Comparison of ENCODE assay signal across 8 mouse cellular contexts in the genomic region with DNA sequence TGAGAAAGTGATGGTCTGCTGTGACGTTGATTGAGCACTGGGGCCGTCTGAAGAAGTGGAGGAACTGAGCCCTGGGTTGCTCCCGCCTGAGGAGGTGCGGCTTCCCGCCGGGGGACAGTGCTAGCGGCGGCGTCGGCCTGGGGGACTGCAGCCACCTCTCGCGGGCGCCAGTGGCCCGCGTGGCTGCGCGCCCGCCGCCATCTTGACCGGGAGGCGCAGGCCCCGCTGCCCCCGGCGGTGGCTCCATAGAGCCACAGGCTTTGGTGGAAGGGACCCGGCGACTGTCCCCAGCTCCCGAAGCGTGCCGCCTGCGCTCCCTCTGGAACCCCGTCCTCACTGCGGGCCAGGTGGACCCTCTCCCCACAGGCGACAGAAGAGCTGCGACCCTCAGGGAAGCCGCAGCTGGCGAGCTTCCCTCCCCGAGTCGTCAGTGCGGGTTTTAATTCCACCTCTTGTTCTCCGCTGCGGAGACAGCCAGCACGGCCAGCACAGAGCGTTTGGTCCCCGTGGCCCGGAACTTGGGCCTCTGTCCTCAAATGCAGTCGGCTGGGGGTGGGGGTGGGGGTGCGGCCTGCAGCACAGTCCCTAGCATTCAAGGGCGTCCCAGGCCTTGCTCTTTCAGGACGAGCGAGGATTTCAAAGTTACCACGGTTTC. TPM values are rescaled to one million over a fixed set of nuclear protein-coding genes. Genes with fewer than 3 reads are reported as not detected.
DNase-seq lines count a peak whose midpoint lies in the region; ATAC-seq and TF ChIP-seq lines count a peak whose summit lies in the region.

No protein-coding gene starts in this region.

- ATAC-seq in heart, embryonic 11.5 days (replicated peaks; ENCODE audit: insufficient number of reproducible peaks, low FRiP score, low TSS enrichment) = peak; percentile 36; the same call in 1 of the 2 replicates
- no peak for ATAC-seq in limb, embryonic 12.5 days (ENCODE audit: insufficient number of reproducible peaks, insufficient read depth, low FRiP score, low TSS enrichment, low read depth)
- ATAC-seq in neural tube, embryonic 13.5 days (ENCODE audit: low read depth) = no peak
- no peak for ATAC-seq in frontal cortex, adult (ENCODE audit: low TSS enrichment)

- no peaks in the 10 kb centered on the region for H3K9me3 ChIP-seq in ES-E14 (ENCODE audit: control insufficient read depth, insufficient read depth, low read depth, low read length)
- no peaks in the 10 kb centered on the region for H3K9me3 ChIP-seq in heart, embryonic 11.5 days (replicated peaks; ENCODE audit: control insufficient read depth, low read length)
- no peaks in the 10 kb centered on the region for H3K9me3 ChIP-seq in limb, embryonic 12.5 days
- H3K9me3 ChIP-seq in neural tube, embryonic 13.5 days = no peaks in the 10 kb centered on the region

- in situ Hi-C loops in ES-E14 (cut with MboI; ENCODE audit: low sequenced_read_pairs in 2 of 2, unreplicated experiment in 2 of 2) = no loop called here

- H3K4me3 ChIP-seq in ES-E14 (ENCODE audit: insufficient read depth in 1 of 2, low read depth in 1 of 2, low read length in 2 of 2, poor library complexity in 1 of 2, severe bottlenecking in 1 of 2) = peak overlapping the region; percentile 51; a peak in 3 of 4 replicates
- H3K4me3 ChIP-seq in heart, embryonic 11.5 days (ENCODE audit: low read depth, low read length) = peak overlapping the region; percentile 29
- peak overlapping the region; percentile 25 for H3K4me3 ChIP-seq in limb, embryonic 12.5 days (replicated peaks)
- peak overlapping the region; percentile 30 for H3K4me3 ChIP-seq in neural tube, embryonic 13.5 days

- peaks cover 44% of the 10 kb centered on the region for H3K27me3 ChIP-seq in heart, embryonic 11.5 days (ENCODE audit: control insufficient read depth, insufficient read depth, low read length)
- peaks cover 86% of the 10 kb centered on the region for H3K27me3 ChIP-seq in limb, embryonic 12.5 days
- peaks cover 74% of the 10 kb centered on the region for H3K27me3 ChIP-seq in neural tube, embryonic 13.5 days

- no peak overlapping the region for H3K27ac ChIP-seq in ES-E14 (ENCODE audit: insufficient read depth, low read depth, low read length, poor library complexity, severe bottlenecking)
- peak overlapping the region; percentile 57 for H3K27ac ChIP-seq in heart, embryonic 11.5 days (ENCODE audit: low read depth, low read length)
- no peak overlapping the region for H3K27ac ChIP-seq in limb, embryonic 12.5 days
- H3K27ac ChIP-seq in neural tube, embryonic 13.5 days (replicated peaks) = peak overlapping the region; percentile 49; the same call in 1 of the 2 replicates

- H3K9ac ChIP-seq in ES-E14 (ENCODE audit: insufficient read depth, low read depth, low read length, poor library complexity, severe bottlenecking) = peak overlapping the region; percentile 68
- H3K9ac ChIP-seq in heart, embryonic 11.5 days (ENCODE audit: low read depth, low read length) = peak overlapping the region; percentile 73
- peak overlapping the region; percentile 40 for H3K9ac ChIP-seq in limb, embryonic 12.5 days (replicated peaks)
- peak overlapping the region; percentile 62 for H3K9ac ChIP-seq in neural tube, embryonic 13.5 days

- no peaks in the 10 kb centered on the region for H3K36me3 ChIP-seq in ES-E14 (ENCODE audit: control insufficient read depth, insufficient read depth, low read length, poor library complexity, severe bottlenecking)
- H3K36me3 ChIP-seq in heart, embryonic 11.5 days (ENCODE audit: control insufficient read depth, insufficient read depth, low read length) = no peaks in the 10 kb centered on the region
- no peaks in the 10 kb centered on the region for H3K36me3 ChIP-seq in limb, embryonic 12.5 days
- H3K36me3 ChIP-seq in neural tube, embryonic 13.5 days = no peaks in the 10 kb centered on the region

- H3K4me1 ChIP-seq in ES-E14 (ENCODE audit: control insufficient read depth in 2 of 2, insufficient read depth in 2 of 2, low read length in 2 of 2, poor library complexity in 1 of 2) = peaks cover 0 to 1% of the 10 kb centered on the region in 2 experiments; a peak in 1 of 4 replicates
- H3K4me1 ChIP-seq in heart, embryonic 11.5 days (ENCODE audit: control insufficient read depth, insufficient read depth, low read length) = peaks cover 9% of the 10 kb centered on the region
- H3K4me1 ChIP-seq in limb, embryonic 12.5 days (replicated peaks) = peaks cover 33% of the 10 kb centered on the region
- H3K4me1 ChIP-seq in neural tube, embryonic 13.5 days (replicated peaks) = peaks cover 44% of the 10 kb centered on the region

- H3K4me2 ChIP-seq in heart, embryonic 11.5 days = peak overlapping the region; percentile 64
- peak overlapping the region; percentile 56 for H3K4me2 ChIP-seq in limb, embryonic 12.5 days
- peak overlapping the region; percentile 56 for H3K4me2 ChIP-seq in neural tube, embryonic 13.5 days

- 2% methylated on average over 46 of the region's 51 CpGs for WGBS in heart, embryonic 11.5 days (ENCODE audit: insufficient replicate concordance)
- 3% methylated on average over 35 of the region's 51 CpGs for WGBS in limb, embryonic 12.5 days
- WGBS in neural tube, embryonic 13.5 days = under 1% methylated on average over 46 of the region's 51 CpGs

- peak; percentile 8 for DNase-seq in embryo, embryonic 10 days (ENCODE audit: low spot score)
- no peak for DNase-seq in embryo, embryonic 10.5 days (ENCODE audit: low spot score)
- no peak for DNase-seq in ES-E14 (ENCODE audit: low read depth, low spot score)
- no peak for DNase-seq in cerebellum, postnatal 36 days

TF ChIP-seq in ES-E14, 5 proteins besides CTCF, POLR2A, EP300 and RAD21:
- TF ChIP-seq MAFK (IDR thresholded peaks at IDR 0.05; ENCODE audit: insufficient read depth, low read depth, low read length) (no peak), CHD2 (IDR thresholded peaks at IDR 0.05; ENCODE audit: low read depth, low read length) (no peak), ZNF384 (IDR thresholded peaks at IDR 0.05; ENCODE audit: low read depth, low read length) (no peak), ZC3H11A (IDR thresholded peaks at IDR 0.05; ENCODE audit: borderline replicate concordance, low read depth, low read length) (no peak)

RNA-seq across cellular contexts. Expression of a gene that starts 19.9 kb away (rescaled TPM):
- total RNA-seq in ES-E14 (2012; rRNA removed) = 32.9 and 33.5 TPM in 2 replicates
- 18.7 and 20.2 TPM in 2 replicates for polyA plus RNA-seq in heart, embryonic 11.5 days (2014; fragmentation: Nextera tagmentation; extraction: Ambion mirVana)
- polyA plus RNA-seq in limb, embryonic 12.5 days (2016; fragmentation: Nextera tagmentation; extraction: Ambion mirVana) = 25.6 and 30.5 TPM in 2 replicates
- polyA plus RNA-seq in neural tube, embryonic 13.5 days (2015; fragmentation: Nextera tagmentation; extraction: Ambion mirVana) = 17.9 and 18.4 TPM in 2 replicates

Comparison
In these comparisons a context has a peak if more than half of its experiments do, and no peak if none do; other contexts are left out.
1. H3K27ac ChIP-seq: peak in heart, embryonic 11.5 days (single experiment) and neural tube, embryonic 13.5 days (single experiment); none in ES-E14 (single experiment) and limb, embryonic 12.5 days (single experiment).
2. Peak in every context shown above with its lines, with median percentiles within 50 percentile points of each other: H3K4me3 ChIP-seq, H3K9ac ChIP-seq and H3K4me2 ChIP-seq.